Mouse (Mus musculus): ENCODE results near the gene Aqp1. TPM values are rescaled to one million over a fixed set of nuclear protein-coding genes. Genes with fewer than 3 reads are reported as not detected.

The Aqp1 gene
- total and polyA plus RNA-seq, 3 experiments, result not detected

- no peaks in the 10 kb centered on the region for H3K36me3 ChIP-seq (replicated peaks in 1 of 2; ENCODE audit: control insufficient read depth in 1 of 2, insufficient read depth in 1 of 2, low read length in 1 of 2)
- H3K4me3 ChIP-seq (replicated peaks in 1 of 3; ENCODE audit: low read depth in 2 of 3, low read length in 2 of 3, poor library complexity in 1 of 3), result no peak overlapping the region
- H3K27ac ChIP-seq (ENCODE audit: insufficient read depth, low read depth), result no peak overlapping the region
- dilution Hi-C loops (cut with MboI; ENCODE audit: extremely low pct_ligation_motif_present, extremely low pct_unique_long_range_greater_than_20kb, low sequenced_read_pairs) (no loop called here), in situ Hi-C loops (cut with MboI; ENCODE audit: low pct_ligation_motif_present, low pct_unique_long_range_greater_than_20kb, low sequenced_read_pairs) (no loop called here)
- peaks cover 95% of the 10 kb centered on the region for H3K27me3 ChIP-seq (replicated peaks)
- no peaks in the 10 kb centered on the region for H3K9me3 ChIP-seq (replicated peaks; ENCODE audit: low read length)
- H3K79me2 ChIP-seq (replicated peaks; ENCODE audit: control insufficient read depth, extremely low read depth, insufficient read depth, poor library complexity, severe bottlenecking), result no peaks in the 10 kb centered on the region
- no peak for DNase-seq (ENCODE audit: extremely low read depth)
- H3K9ac ChIP-seq (ENCODE audit: insufficient read depth, low read depth), result no peak overlapping the region
- no peak overlapping the region for H3K4me2 ChIP-seq (ENCODE audit: insufficient read depth, low read depth, poor library complexity, severe bottlenecking)
- H3K4me1 ChIP-seq (ENCODE audit: control insufficient read depth in 1 of 2, insufficient read depth in 2 of 2), result no peaks in the 10 kb centered on the region
- TF ChIP-seq MXI1 (IDR thresholded peaks at IDR 0.05; ENCODE audit: low read depth, low read length) (no peak), IRF4 (IDR thresholded peaks at IDR 0.05; ENCODE audit: low read depth, low read length) (no peak), POLR2AphosphoS2 (IDR thresholded peaks at IDR 0.05; ENCODE audit: low read depth, low read length) (no peak), NRF1 (IDR thresholded peaks at IDR 0.05; ENCODE audit: low read depth, low read length) (no peak), CHD1 (IDR thresholded peaks at IDR 0.05; ENCODE audit: low read depth, low read length) (no peak), SIN3A (IDR thresholded peaks at IDR 0.05; ENCODE audit: low read length) (no peak), TBP (conservative IDR thresholded peaks at IDR 0.05; ENCODE audit: low read depth, low read length) (no peak), RCOR1 (conservative IDR thresholded peaks at IDR 0.05; ENCODE audit: low read depth, low read length) (no peak), TCF12 (IDR thresholded peaks at IDR 0.05; ENCODE audit: low read depth, low read length) (no peak), ZC3H11A (IDR thresholded peaks at IDR 0.05; ENCODE audit: low read depth, low read length) (no peak), USF2 (conservative IDR thresholded peaks at IDR 0.05; ENCODE audit: low read depth, low read length) (no peak), GABPA (IDR thresholded peaks at IDR 0.05; ENCODE audit: insufficient replicate concordance, low read depth, low read length) (no peak), UBTF (IDR thresholded peaks at IDR 0.05; ENCODE audit: low read depth, low read length) (no peak), KAT2A (IDR thresholded peaks at IDR 0.05; ENCODE audit: insufficient replicate concordance, low read length) (no peak), ZNF384 (IDR thresholded peaks at IDR 0.05; ENCODE audit: low read depth, low read length) (no peak)
Observed at GRCm38 (mm10) chr6:55332100-55332772, 4.0 kb upstream of the Aqp1 start.

DNA sequence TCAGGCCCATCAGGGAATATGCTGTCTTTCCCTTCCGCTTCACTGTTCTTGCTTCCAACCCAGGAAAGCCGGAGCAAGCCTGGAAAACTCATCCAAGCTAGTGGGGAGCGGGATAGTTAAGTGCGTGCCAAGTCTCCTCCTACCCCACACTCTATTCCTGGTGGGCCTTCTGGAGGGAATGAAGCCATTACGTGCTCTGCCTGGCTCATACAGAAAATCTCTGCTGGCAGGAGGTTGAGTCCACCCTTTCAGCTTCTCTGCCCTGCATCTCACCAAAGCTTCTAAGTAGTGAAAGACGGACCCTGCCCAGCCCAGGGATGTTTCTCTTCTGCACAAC is 3.5 kb upstream of the Aqp1 start:
- no peak for DNase-seq (ENCODE audit: extremely low read depth)
- no peak overlapping the region for H3K9ac ChIP-seq (ENCODE audit: insufficient read depth, low read depth)
- H3K4me2 ChIP-seq (ENCODE audit: insufficient read depth, low read depth, poor library complexity, severe bottlenecking), result no peak overlapping the region
- no peaks in the 10 kb centered on the region for H3K79me2 ChIP-seq (replicated peaks; ENCODE audit: control insufficient read depth, extremely low read depth, insufficient read depth, poor library complexity, severe bottlenecking)
- H3K27me3 ChIP-seq (replicated peaks), result peaks cover 95% of the 10 kb centered on the region
- no peaks in the 10 kb centered on the region for H3K36me3 ChIP-seq (replicated peaks in 1 of 2; ENCODE audit: control insufficient read depth in 1 of 2, insufficient read depth in 1 of 2, low read length in 1 of 2)
- dilution Hi-C loops (cut with MboI; ENCODE audit: extremely low pct_ligation_motif_present, extremely low pct_unique_long_range_greater_than_20kb, low sequenced_read_pairs) (no loop called here), in situ Hi-C loops (cut with MboI; ENCODE audit: low pct_ligation_motif_present, low pct_unique_long_range_greater_than_20kb, low sequenced_read_pairs) (no loop called here)
- TF ChIP-seq UBTF (IDR thresholded peaks at IDR 0.05; ENCODE audit: low read depth, low read length) (no peak), MXI1 (IDR thresholded peaks at IDR 0.05; ENCODE audit: low read depth, low read length) (no peak), CTCF (conservative IDR thresholded peaks at IDR 0.05 in 1 of 2, IDR thresholded peaks at IDR 0.05 in 1 of 2; ENCODE audit: low read depth in 2 of 2, low read length in 2 of 2) (no peak), POLR2A (IDR thresholded peaks at IDR 0.05; ENCODE audit: low read depth, low read length) (no peak), E2F4 (IDR thresholded peaks at IDR 0.05; ENCODE audit: insufficient replicate concordance, low read depth, low read length) (no peak), USF1 (IDR thresholded peaks at IDR 0.05; ENCODE audit: low read depth, low read length) (no peak), ZNF384 (IDR thresholded peaks at IDR 0.05; ENCODE audit: low read depth, low read length) (no peak), NRF1 (IDR thresholded peaks at IDR 0.05; ENCODE audit: low read depth, low read length) (no peak), SMC3 (IDR thresholded peaks at IDR 0.05; ENCODE audit: low read depth, low read length) (no peak), TBP (conservative IDR thresholded peaks at IDR 0.05; ENCODE audit: low read depth, low read length) (no peak), SIN3A (IDR thresholded peaks at IDR 0.05; ENCODE audit: low read length) (no peak)
- H3K27ac ChIP-seq (ENCODE audit: insufficient read depth, low read depth), result no peak overlapping the region
- H3K4me3 ChIP-seq (replicated peaks in 1 of 3; ENCODE audit: low read depth in 2 of 3, low read length in 2 of 3, poor library complexity in 1 of 3), result no peak overlapping the region
- H3K4me1 ChIP-seq (ENCODE audit: control insufficient read depth in 1 of 2, insufficient read depth in 2 of 2), result no peaks in the 10 kb centered on the region
- no peaks in the 10 kb centered on the region for H3K9me3 ChIP-seq (replicated peaks; ENCODE audit: low read length)

Measured in CH12.LX (cell line).